Mouse (Mus musculus) adrenal gland (tissue): ENCODE results near the gene Tex30.
"Not testable (repeated sequence)": the region's sequence is repeated elsewhere in the genome, so short reads cannot be mapped to it uniquely, and the experiment has no call there.

Source experiments
- intact Hi-C: fragments of 180-260 bp; cut with DNase I; formaldehyde crosslinking; loops from one replicate; pipeline ENCODE4 v1.15.1; 2025

Tex30 gene

GRCm38 (mm10) chr1:44045689-44046088 lies 56.6 kb downstream of the Tex30 start:
- intact Hi-C loops: not testable (repeated sequence)

GRCm38 (mm10) chr1:44042555-44042915 lies 59.7 kb downstream of the Tex30 start:
- intact Hi-C loops: loop anchor here (5.0 kb wide), 1 partner anchor 145 kb away; no protein-coding TSS in a partner anchor

- intact Hi-C loops: loop anchor here (5.0 kb wide), 1 partner anchor 145 kb away; no protein-coding TSS in a partner anchor
Observed at GRCm38 (mm10) chr1:44041797-44042554, 60.3 kb downstream of the Tex30 start.
